Mouse (Mus musculus) mesoderm, embryonic 11.5 days (tissue): Measurements from ENCODE around the gene Gm973.
A peak's percentile ranks its signal among the peaks of the same experiment; 100 is the strongest.

Source experiments
- DNase-seq: peaks from one replicate; pipeline ENCODE4 v3.0.0-alpha.2; 2012; ENCODE audit warnings: low read depth, low spot score

The Gm973 gene

DNA sequence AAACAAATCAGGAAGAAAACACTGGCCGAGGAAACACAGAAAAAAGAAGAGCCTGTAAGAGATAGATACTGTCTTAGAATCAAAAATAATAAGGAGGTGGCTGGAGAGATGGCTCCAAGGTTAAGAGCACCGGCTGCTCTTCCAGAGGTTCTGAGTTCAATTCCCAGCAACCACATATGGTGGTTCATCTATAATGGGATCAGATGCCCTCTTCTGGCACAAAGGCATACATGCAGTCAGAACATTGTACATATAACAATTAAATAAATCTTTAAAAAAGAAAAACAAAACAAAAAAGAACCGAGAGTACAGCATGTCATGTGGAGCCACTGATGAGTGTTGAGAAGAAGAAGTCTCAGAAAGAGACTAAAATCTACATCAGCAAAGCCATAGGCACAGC, 64.8 kb downstream of the Gm973 start:
- DNase-seq: no peak

DNA sequence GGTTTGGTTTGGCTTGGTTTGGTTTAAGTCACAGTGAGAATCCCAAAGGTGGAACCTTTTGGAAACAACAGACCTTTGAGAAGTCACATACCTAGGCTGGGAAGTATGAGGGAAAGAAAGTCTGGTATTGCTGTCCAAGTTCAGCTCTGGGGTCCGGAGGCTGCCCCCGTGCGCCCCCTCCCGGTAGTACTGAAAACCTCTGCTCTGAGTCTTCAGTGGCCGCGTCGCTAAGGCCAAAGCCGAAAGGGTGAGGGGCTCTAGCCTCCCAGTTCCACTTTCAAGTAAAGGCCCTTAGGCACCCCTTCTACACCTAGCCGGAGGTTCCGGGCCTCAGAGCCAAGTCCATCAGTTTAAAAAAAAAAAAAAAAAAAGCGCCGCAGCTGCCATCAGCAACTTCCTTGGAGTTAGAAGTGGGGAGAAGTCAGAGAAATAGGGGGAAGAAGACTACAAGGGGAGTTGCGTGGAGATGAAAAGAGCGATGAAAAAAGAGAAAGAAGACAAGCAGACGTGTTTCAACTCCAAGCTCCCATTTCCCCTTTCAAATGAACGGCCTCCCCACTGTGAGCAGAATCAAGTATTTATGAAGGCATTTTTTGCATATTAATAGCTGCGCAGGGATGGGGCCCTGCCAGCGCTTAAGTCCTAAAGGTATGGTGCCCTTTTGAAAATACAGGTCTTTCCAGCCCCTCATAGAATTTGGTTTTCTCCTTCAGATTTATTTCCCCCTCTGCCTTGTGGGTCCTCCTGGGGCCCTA, 68.8 kb downstream of the Gm973 start:
- peak; percentile 74 for DNase-seq

DNA sequence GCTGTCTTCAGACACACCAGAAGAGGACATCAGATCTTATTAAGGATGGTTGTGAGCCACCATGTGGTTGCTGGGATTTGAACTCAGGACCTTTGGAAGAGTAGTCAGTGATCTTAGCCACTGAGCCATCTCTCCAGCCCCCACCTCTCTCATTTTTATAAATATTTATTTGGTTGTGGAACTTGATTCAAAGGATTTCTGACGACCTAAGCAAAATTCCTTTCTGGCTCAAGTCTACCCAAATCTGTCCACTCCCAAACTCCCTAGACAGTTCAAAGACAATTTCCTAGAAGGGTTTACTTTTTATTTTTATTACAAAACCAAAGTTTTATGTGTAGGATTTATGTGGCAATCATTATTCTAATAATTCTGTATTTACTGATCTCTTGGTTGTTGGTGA, 73.2 kb downstream of the Gm973 start:
- no peak for DNase-seq

DNA sequence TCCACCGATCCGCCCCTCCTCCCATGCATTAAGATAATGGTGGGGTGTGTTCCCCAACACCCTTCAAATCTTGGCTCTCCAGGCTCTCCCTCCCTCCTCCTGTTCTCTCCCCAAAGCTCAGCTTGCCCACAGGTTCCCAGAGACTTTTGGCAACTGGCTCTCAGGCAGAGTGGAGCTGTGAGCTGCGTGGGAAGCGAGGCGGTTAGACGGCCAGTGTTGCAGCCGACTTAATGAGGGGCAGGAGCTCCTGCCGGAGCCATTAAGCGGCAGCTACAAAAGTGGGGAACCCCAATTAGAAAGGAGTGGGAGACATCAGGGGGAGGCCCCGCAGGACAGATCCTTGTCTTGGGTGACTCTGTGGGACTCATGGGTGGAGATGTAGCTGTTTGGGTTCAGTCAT, 76.3 kb downstream of the Gm973 start:
- DNase-seq: no peak

DNA sequence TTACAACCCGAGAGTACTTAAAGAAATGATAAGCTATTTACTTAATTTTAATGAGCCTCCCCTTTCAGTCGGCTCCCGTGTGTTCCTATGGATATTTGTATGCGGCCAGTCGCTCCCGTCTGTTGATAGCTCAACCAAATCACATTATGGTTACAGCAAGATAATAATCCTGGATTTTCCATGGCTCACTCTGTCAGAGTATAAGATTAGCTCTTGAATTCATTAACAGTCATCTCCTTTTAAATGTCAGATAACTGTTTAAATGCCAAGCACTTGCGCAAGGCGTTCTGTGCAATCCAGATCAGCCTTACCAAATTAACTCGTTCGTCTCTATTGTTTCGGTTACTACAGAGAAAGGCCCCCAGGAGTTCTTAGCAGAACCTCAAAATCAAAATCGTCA, 76.8 kb downstream of the Gm973 start:
- DNase-seq: no peak

DNA sequence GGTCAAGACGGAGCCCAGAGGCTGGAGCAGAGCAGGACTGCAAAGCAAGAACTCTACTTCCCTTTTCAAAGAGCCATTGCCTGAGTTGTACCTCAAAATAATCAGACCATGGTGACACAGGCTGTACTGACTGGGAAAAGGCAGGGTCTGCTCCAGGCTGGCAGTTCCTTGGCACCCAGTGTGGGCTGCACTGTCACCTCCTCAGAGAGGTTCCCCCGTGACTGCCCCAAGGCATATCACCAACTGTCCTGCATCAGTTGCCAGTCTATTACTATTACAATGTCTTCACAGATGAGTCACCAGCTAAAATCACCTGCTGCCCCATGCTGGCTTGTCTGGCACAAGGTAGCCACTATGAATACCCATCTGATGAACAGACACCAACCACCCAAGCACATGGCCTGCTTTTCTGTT, 77.6 kb downstream of the Gm973 start:
- no peak for DNase-seq

DNA sequence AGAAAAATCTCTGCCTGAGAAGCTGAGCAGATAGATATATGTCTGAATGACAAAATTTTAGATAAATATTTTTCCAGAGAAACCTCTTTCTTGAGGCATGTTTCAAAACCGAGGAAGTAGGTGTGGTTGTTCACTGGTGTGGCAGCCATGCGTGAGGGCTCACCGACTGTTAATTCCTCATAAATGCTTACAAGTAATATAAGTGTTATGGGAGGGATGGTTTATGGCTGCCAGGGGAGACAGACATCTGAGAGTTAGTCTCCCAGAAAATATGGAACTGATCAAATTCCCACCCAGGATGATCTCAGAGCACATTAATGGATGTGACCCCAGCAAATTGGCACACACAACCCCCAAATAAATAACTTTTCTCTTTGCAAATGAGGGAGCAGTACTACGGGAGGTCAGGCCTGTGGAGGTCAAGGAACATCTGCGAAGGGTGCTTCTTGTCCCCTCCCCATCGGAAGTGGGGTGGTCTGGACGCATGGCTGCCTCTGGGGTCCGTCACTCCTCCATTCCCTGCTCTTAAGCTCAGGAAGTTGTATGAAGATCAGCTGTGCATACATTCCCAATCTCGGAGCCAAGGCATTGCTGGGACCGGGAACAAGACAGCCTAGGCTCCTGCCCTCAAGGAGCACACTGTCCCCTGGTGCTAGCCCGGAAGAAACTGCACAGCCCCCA, 78.7 kb downstream of the Gm973 start:
- DNase-seq: no peak

DNA sequence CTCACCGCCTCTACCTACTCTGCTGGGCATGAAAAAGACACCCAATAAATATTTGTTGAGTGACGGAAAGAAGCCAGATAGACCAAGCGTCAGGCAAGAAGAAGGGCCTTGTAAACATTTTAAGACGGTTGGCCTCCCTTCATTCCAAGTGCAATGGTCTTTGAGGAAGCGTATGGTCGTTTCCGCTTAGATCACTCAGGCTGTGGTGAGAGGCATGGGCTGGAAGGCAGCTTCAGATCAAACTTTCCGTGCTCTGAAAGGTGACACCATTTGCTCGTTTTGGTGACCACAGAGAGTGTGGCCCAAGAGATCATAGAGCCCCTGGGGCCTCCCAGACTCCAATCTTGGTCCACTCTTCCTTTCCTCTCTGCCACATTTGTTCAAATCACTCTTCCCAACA, 79.5 kb downstream of the Gm973 start:
- DNase-seq: no peak

DNA sequence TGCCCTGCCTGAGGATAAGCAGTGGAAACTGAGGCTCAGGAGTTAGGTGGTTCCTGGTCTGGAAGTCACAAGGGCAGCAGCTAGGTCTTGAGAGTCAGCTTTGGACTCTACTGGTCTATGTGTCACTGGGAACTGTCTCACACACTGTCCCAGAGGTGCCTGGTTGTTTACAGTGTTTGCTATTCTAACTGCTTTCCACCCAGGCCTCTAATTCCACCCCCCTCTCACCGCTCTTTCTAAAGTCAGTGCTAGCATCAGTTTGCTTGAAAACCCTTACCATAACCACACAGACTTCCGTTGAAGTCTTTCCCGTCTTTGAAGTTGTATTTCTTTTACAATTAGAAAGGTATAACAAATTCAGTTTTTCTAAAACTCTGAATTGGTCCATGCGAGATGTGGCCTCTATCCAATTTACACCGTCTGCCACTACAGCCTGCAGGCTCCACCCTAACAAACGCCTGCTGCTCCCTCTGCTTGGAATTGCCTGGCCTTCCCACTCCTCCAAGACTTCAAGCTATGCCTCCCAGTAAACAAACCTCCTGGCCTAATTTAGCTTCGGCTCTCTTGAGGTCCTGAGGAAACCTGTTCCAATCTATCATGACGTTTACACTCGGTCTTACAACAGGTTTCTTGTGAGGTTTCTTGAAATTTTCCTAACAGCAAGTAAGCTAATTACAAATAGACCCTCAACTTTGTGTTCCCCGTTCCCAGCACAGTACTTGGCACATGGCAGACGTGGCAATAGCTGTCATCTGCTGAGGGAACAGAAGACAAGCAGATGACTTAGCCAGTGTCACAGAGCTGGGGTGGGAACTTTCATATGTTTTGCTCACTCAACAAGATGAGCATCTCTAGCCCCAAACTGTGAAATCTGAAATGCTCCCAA, 86.7 kb downstream of the Gm973 start:
- no peak for DNase-seq

DNA sequence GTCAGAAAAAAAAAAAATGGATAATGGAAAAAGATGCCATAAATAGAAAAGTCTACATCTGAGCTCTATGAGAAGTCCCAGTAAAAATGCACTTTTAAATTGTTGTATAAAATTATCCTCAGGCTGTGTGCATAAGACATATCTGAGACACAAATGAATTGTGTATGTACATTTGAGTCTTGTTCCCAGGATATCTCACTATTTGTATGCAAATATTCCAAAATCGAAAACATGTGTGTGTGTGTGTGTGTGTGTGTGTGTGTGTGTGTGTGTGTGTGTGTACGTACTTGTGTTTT, 87.3 kb downstream of the Gm973 start:
- DNase-seq: no peak

DNA sequence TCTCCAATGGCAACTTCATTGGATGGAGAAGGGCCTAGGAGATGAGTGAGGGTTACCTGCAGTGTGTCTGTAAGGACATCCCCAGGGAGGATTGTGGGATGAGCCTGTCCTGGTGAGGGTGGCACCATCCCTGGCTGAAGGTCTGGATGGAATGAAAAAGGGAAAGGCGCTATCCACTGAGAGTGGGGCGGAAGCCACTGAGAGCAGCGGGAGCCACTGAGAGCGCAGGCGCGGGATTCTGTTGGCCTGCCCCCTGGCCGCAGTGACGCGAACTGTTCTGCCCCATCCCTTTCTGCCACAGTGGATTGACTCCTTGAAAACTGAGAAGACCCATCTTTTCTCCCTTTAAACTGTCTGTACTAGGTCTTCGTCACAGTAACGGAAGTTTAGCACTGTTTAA, 87.8 kb downstream of the Gm973 start:
- peak; percentile 69 for DNase-seq

DNA sequence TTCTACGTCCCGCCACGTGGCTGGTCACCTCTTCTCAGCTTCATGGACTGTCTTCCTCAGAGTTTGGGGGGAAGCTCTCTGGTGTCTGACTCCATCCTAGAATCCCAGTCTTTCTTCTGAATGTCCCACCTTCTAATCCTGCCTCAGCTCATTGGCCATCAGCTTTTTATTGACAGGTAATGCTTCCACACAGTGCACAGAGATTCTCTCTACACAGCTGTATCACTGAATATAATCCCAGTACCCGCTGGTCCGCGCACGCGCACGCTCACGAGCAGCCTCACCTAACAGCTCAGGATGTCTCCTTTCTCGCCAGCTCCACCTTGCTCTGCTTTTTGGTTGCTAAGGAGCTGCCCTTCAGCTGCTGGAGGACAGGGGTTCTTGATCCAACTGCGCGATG, 90.4 kb downstream of the Gm973 start:
- no peak for DNase-seq

DNA sequence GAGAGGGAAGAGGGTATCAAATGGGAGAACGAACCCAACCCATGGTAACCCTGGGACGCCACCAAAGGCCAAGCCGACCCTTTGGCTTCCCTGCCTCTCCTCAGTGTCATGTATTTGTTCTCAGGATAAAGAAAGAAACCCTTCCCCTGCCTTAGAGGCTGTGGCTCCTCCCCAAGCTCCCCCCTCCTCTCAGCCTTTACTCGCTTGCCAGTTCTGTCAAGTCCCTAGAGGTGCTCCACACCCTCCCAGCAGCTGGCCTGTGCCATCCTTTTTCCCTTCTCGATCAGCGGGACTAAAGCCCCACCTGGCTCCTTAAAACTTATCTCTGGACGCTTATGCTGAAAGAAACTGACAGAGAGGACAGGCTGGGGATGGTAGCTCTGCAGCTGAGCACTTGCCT, 91.0 kb downstream of the Gm973 start:
- no peak for DNase-seq

DNA sequence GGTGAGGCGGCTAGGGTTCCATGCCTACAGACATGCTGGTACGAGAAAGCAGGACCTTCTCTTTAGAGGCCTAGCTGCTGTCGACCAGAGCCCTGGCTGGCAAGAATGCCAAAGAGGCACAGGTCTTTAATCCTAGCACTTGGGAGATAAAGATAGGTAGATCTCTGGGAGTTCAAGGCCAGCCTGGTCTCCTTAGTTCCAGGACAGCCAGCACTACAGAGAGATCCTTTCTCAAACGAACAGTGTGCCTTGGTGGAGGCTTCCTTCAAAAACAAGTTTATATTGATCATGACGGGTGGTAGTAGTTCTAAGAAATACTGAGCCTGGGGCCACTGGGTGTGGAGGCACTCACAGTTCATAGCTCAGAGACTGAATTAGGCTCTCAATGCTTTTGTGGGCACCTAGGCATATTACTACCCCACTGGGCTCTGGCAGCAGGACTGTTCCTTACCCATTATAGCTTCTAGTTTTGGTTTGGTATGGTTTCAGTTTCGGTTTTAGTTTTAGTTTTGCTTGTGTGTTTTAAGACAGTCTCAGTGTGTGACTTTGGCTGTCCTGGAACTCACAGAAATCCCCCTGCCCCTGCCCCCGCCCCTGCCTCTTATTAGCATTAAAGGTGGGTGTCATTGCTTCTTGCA, 92.2 kb downstream of the Gm973 start:
- no peak for DNase-seq

DNA sequence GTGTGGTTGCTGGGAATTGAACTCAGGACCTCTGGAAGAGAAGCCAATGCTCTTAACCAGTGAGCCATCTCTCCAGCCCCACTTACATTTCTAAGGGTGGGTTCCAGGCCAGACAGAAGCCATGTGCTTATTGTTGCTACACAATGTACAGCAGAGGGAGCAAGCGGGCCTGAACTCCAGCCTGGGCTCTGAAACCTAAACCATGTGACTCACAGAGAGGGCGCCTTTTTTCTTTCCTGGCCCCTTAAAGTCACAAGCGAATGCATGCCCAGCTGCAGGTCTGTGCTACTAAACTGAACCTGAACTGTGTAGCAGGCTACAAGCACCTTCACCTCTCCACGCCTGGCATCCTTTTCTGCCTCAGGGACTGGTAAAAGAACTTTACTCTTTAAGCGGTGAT, 92.9 kb downstream of the Gm973 start:
- DNase-seq: no peak

DNA sequence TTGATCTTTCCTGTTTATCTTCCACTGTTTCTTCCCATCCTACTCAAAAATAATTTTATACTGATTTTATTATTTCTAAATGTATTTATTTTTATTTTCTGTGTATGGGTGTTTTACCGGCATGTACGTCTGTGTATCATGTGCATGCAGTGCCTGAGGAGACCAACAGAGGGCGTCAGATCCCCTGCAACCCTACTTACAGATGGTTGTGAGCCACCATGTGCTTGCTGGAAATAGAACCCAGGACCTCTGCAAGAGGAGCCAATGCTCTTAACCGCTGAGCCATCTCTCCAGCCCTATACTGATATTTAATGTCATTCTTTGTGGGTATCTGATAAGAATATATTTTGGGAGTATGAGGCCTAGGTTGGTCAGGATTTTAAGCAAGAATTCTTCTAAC, 93.4 kb downstream of the Gm973 start:
- DNase-seq: no peak

DNA sequence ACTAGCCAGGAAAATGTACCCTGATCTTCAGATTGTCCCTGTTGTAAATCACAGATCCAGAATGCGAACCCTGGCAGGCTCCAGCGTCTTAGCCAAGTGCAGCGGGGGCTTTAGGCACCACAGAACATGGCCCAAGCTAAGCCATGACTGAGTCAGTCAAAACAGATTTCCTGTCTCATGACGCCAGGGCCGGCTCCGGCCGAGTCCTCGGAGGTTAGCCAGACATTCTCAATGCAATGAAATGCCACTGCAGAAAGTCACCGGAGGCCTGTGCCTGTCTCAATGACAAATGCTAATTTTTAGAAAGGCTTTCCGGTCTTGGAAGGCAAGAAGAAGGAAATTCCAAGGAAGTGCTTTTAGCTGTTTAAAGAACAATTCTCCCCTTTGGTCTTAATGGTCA, 93.8 kb downstream of the Gm973 start:
- DNase-seq: peak; percentile 34

DNA sequence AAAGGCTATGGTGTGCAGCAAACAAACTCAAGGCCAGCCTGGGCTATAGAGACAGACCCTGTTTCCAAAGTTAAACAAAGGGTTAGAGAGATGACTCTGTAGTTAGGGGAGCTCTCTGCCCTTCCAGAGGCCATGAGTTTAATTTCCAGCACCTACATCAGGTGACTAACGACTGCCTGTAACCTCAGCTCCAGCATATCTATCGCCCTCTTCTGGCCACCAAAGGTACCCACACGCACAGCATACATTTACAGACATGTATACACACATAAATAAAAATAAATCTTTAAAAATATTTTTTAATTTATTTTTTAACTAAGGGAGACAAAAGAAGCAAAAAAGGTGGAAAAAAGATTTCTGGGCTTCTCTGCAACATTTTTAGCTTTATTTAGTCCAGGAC, 94.9 kb downstream of the Gm973 start:
- no peak for DNase-seq

DNA sequence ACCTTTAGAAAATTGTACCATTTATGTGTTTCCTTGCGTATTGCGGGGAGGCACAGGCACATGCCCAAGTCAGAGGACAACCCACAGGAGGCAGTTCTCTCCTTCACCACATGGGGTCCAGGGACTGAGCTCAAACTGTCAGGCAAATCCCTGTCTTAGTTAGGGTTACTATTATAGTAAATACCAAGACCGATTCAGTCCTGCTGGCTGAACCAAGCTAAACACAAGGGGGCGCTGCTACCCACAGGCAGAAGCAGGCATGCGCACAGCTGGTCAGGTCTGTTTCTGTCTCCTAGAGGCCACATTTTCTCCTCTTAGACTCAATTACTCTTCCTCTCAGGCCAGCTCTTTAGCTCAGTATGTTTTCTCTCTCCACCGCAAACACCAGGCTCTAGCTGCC, 97.7 kb downstream of the Gm973 start:
- DNase-seq: peak; percentile 79

DNA sequence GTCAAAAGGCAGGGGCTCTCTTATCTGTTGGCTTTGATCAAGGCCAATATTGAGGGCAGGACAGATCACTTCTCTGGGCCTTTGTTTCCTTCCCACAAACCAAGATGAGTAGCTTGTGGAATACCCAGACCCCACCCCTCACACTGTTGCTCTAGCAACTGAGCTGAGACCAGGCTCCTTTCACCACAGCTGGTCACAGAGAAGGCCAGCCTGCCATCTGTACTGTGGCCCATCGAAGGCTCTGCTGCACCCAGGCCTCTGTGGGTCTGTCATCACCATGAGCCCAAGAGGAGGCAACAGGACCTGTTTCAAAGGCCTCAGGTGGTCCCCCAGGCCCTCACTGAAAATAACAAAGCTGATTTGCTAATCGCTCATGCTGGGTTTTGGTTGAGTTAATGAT, 99.0 kb downstream of the Gm973 start:
- no peak for DNase-seq

DNA sequence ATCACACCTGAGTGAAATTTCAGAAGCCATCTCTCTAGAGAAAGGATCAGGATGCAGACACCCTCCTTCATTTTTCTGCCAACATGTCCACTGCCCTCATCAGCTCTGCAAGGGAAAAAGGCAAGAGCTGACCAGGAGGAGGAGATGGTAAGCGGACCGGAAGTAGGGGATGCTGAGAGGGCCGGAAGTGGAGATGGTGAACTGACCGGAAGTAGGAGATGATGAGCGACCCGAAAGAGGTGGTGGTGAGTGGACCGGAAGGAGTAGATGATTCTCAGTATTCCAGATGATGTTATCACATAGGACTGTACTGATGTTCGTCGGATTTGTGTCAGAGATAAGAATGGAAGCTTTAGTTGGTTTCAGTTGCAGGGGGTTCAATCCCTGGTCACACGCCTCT, 103.1 kb downstream of the Gm973 start:
- no peak for DNase-seq

DNA sequence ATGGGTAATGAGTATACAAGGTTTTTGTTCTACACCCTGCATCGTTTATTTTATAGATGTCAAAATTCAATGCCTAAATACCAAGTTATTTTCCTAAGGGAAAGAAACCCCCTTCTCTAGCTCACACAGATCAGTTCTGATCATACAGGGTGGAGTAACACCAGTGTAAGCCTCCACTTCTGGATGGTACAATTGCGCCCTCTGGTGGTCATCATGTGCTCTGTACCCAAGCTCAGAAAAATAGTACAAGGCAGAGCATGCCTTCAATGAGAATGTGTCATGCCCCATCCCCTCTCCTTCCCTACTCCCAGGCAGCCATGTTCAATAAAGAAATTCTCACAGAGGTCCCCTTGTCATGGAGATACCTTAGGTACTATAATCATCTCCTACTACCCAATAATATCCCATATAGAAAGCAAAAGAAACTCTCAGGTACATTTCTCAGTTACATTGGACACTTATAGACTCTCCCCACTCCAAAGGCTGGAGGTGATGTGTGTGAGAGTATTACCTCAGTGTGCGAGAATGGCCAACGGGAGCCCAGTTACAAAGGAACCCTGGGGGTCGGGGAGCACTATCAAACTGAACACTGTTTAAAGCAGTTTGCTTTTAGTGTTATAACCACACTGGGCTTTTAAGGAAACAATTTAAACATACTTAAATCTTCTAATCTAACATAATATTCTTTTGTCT, 107.4 kb downstream of the Gm973 start:
- DNase-seq: peak; percentile 89
